Mouse (Mus musculus) cerebellum, postnatal 25 days (tissue): Measurements from ENCODE around the gene Rtn4ip1.
"Not testable (repeated sequence)": the region's sequence is repeated elsewhere in the genome, so short reads cannot be mapped to it uniquely, and the experiment has no call there.

Experiments
- DNase-seq, 2 experiments: peaks; one replicate each; pipeline ENCODE4 v3.0.0; 2021; ENCODE audit warnings: mixed read lengths in 2 of 2

The Rtn4ip1 gene

GRCm38 (mm10) chr10:43939136-43939662, 37.6 kb downstream of the Rtn4ip1 start:
- DNase-seq, result no peak

- DNase-seq, result no peak
Observed at GRCm38 (mm10) chr10:43943736-43944135, 42.1 kb downstream of the Rtn4ip1 start.

- no peak for DNase-seq
Observed at GRCm38 (mm10) chr10:43945435-43945834, 43.8 kb downstream of the Rtn4ip1 start.

- peak; percentile 43 to 63 for DNase-seq
Observed at GRCm38 (mm10) chr10:43953942-43954341, 52.3 kb downstream of the Rtn4ip1 start.

GRCm38 (mm10) chr10:43964943-43965342, 63.3 kb downstream of the Rtn4ip1 start:
- DNase-seq, result no peak

GRCm38 (mm10) chr10:43973244-43973643, 71.6 kb downstream of the Rtn4ip1 start:
- DNase-seq, result no peak

GRCm38 (mm10) chr10:43977353-43977752, 75.7 kb downstream of the Rtn4ip1 start:
- no peak for DNase-seq

GRCm38 (mm10) chr10:43980080-43980479, 78.5 kb downstream of the Rtn4ip1 start:
- no peak for DNase-seq

GRCm38 (mm10) chr10:43980742-43981141, 79.1 kb downstream of the Rtn4ip1 start:
- DNase-seq, result not testable (repeated sequence)

- DNase-seq, result no peak
Observed at GRCm38 (mm10) chr10:43982470-43982869, 80.9 kb downstream of the Rtn4ip1 start.

GRCm38 (mm10) chr10:43983241-43983640, 81.6 kb downstream of the Rtn4ip1 start:
- no peak for DNase-seq

- no peak for DNase-seq
Observed at GRCm38 (mm10) chr10:43983866-43984265, 82.3 kb downstream of the Rtn4ip1 start.

GRCm38 (mm10) chr10:43991268-43991667, 89.7 kb downstream of the Rtn4ip1 start:
- DNase-seq, result no peak

- no peak for DNase-seq
Observed at GRCm38 (mm10) chr10:43992506-43992905, 90.9 kb downstream of the Rtn4ip1 start.

- DNase-seq, result no peak
Observed at GRCm38 (mm10) chr10:43993198-43993597, 91.6 kb downstream of the Rtn4ip1 start.

GRCm38 (mm10) chr10:43995858-43996650, 94.4 kb downstream of the Rtn4ip1 start:
- DNase-seq, result no peak

GRCm38 (mm10) chr10:43997276-43997675, 95.7 kb downstream of the Rtn4ip1 start:
- no peak for DNase-seq

GRCm38 (mm10) chr10:43998023-43998422, 96.4 kb downstream of the Rtn4ip1 start:
- DNase-seq, result no peak

- no peak for DNase-seq
Observed at GRCm38 (mm10) chr10:43998503-43999082, 97.0 kb downstream of the Rtn4ip1 start.

- no peak for DNase-seq
Observed at GRCm38 (mm10) chr10:44000156-44000865, 98.7 kb downstream of the Rtn4ip1 start.

GRCm38 (mm10) chr10:44002004-44002940, 100.7 kb downstream of the Rtn4ip1 start:
- no peak for DNase-seq

- DNase-seq, result no peak
Observed at GRCm38 (mm10) chr10:44002995-44003524, 101.5 kb downstream of the Rtn4ip1 start.
